Comparison of ENCODE assay signal across 7 mouse cellular contexts in the genomic region with DNA sequence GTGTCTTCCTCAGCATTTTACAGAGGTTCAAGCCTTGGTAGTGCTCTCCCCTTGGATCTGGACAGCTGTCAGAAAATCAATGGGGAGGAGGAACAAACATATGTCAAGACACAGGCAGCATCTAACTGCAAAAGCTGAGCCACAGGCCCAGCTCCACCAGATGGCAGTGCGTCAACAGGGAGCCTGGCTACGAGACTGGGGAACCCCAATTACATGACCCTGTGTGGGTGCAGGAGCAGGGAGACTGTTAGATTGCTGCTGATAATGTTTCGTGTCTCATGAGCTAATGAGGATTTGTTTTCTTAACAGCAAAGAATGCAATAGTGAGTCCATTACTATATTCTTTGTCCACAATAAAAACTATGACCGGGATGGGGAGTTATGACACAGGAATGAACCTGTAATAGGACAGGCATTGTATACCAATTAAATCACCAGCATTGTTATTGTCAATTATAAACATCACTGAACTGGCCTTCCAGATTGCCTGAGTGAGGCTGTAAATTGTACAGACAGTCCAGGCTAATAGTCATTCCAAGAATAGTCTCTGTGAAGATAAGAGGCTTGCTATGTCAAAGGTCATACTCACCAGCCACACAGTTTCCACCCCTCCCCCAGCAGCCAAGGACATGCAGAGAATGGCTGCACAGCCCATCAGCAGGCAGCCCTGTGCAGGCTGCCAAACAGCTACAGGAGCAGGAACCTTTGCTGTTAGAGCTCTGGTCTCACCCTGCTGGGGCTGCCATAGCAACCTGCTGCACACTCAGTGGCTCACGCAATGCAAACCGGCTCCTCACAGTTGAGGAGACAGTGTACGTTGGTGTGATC. TPM values are rescaled to one million over a fixed set of nuclear protein-coding genes. Genes with fewer than 3 reads are reported as not detected.
DNase-seq lines count a peak whose midpoint lies in the region; ATAC-seq lines count a peak whose summit lies in the region.

No protein-coding gene starts in this region.

- H3K4me3 ChIP-seq in embryonic facial prominence, embryonic 10.5 days, result no peak overlapping the region
- H3K4me3 ChIP-seq in heart, embryonic 12.5 days, result no peak overlapping the region
- no peak overlapping the region for H3K4me3 ChIP-seq in kidney, embryonic 14.5 days (ENCODE audit: low read length)
- H3K4me3 ChIP-seq in limb, embryonic 10.5 days, result no peak overlapping the region
- no peak overlapping the region for H3K4me3 ChIP-seq in midbrain, embryonic 13.5 days (replicated peaks)
- H3K4me3 ChIP-seq in stomach, embryonic 14.5 days (ENCODE audit: low read depth, low read length), result no peak overlapping the region

- H3K4me2 ChIP-seq in heart, embryonic 12.5 days, result peak overlapping the region; percentile 49
- H3K4me2 ChIP-seq in kidney, embryonic 14.5 days (replicated peaks; ENCODE audit: low read depth, low read length), result no peak overlapping the region
- peak overlapping the region; percentile 25 for H3K4me2 ChIP-seq in midbrain, embryonic 13.5 days (replicated peaks)
- no peak overlapping the region for H3K4me2 ChIP-seq in stomach, embryonic 14.5 days (replicated peaks; ENCODE audit: low read depth, low read length)

- DNase-seq in adrenal gland, postnatal 36 days, result peak; percentile 81 to 88
- DNase-seq in embryonic facial prominence, embryonic 10.5 days (ENCODE audit: low spot score), result peak; percentile 73
- DNase-seq in limb, embryonic 10.5 days (ENCODE audit: low spot score), result peak; percentile 69

- no peaks in the 10 kb centered on the region for H3K9me3 ChIP-seq in embryonic facial prominence, embryonic 10.5 days
- H3K9me3 ChIP-seq in heart, embryonic 12.5 days (replicated peaks), result no peaks in the 10 kb centered on the region
- no peaks in the 10 kb centered on the region for H3K9me3 ChIP-seq in kidney, embryonic 14.5 days (ENCODE audit: control insufficient read depth, low read length)
- H3K9me3 ChIP-seq in limb, embryonic 10.5 days (replicated peaks), result no peaks in the 10 kb centered on the region
- no peaks in the 10 kb centered on the region for H3K9me3 ChIP-seq in midbrain, embryonic 13.5 days
- H3K9me3 ChIP-seq in stomach, embryonic 14.5 days (ENCODE audit: control insufficient read depth, low read depth, low read length), result no peaks in the 10 kb centered on the region

- WGBS in embryonic facial prominence, embryonic 10.5 days, result 12% methylated on average over 7 of the region's 7 CpGs
- WGBS in heart, embryonic 12.5 days, result 6% methylated on average over 7 of the region's 7 CpGs
- WGBS in kidney, embryonic 14.5 days, result 14% methylated on average over 7 of the region's 7 CpGs
- WGBS in limb, embryonic 10.5 days, result 9% methylated on average over 7 of the region's 7 CpGs
- WGBS in midbrain, embryonic 13.5 days, result 9% methylated on average over 7 of the region's 7 CpGs
- WGBS in stomach, embryonic 14.5 days, result 12% methylated on average over 7 of the region's 7 CpGs

- no peaks in the 10 kb centered on the region for H3K27me3 ChIP-seq in embryonic facial prominence, embryonic 10.5 days (replicated peaks; ENCODE audit: low read depth, poor library complexity, severe bottlenecking)
- H3K27me3 ChIP-seq in heart, embryonic 12.5 days (replicated peaks), result no peaks in the 10 kb centered on the region; the same call in 1 of the 2 replicates
- H3K27me3 ChIP-seq in kidney, embryonic 14.5 days (ENCODE audit: control insufficient read depth, insufficient read depth, low read length), result no peaks in the 10 kb centered on the region
- H3K27me3 ChIP-seq in limb, embryonic 10.5 days (ENCODE audit: low read depth, poor library complexity, severe bottlenecking), result no peaks in the 10 kb centered on the region
- no peaks in the 10 kb centered on the region for H3K27me3 ChIP-seq in midbrain, embryonic 13.5 days
- no peaks in the 10 kb centered on the region for H3K27me3 ChIP-seq in stomach, embryonic 14.5 days (ENCODE audit: control insufficient read depth, insufficient read depth, low read length)

- peaks cover 13% of the 10 kb centered on the region for H3K4me1 ChIP-seq in embryonic facial prominence, embryonic 10.5 days
- H3K4me1 ChIP-seq in heart, embryonic 12.5 days (replicated peaks), result peaks cover 14% of the 10 kb centered on the region
- peaks cover 11% of the 10 kb centered on the region; the same call in 1 of the 2 replicates for H3K4me1 ChIP-seq in kidney, embryonic 14.5 days (ENCODE audit: control insufficient read depth, insufficient read depth, low read length)
- peaks cover 15% of the 10 kb centered on the region for H3K4me1 ChIP-seq in limb, embryonic 10.5 days
- peaks cover 15% of the 10 kb centered on the region for H3K4me1 ChIP-seq in midbrain, embryonic 13.5 days (replicated peaks)
- H3K4me1 ChIP-seq in stomach, embryonic 14.5 days (ENCODE audit: control insufficient read depth, insufficient read depth, low read length), result no peaks in the 10 kb centered on the region

- H3K36me3 ChIP-seq in embryonic facial prominence, embryonic 10.5 days (replicated peaks), result no peaks in the 10 kb centered on the region
- no peaks in the 10 kb centered on the region for H3K36me3 ChIP-seq in heart, embryonic 12.5 days
- no peaks in the 10 kb centered on the region for H3K36me3 ChIP-seq in kidney, embryonic 14.5 days (ENCODE audit: control insufficient read depth, insufficient read depth, low read length)
- no peaks in the 10 kb centered on the region for H3K36me3 ChIP-seq in limb, embryonic 10.5 days
- no peaks in the 10 kb centered on the region for H3K36me3 ChIP-seq in midbrain, embryonic 13.5 days
- H3K36me3 ChIP-seq in stomach, embryonic 14.5 days (ENCODE audit: control insufficient read depth, insufficient read depth, low read length), result no peaks in the 10 kb centered on the region

- no peak overlapping the region for H3K9ac ChIP-seq in heart, embryonic 12.5 days
- no peak overlapping the region for H3K9ac ChIP-seq in kidney, embryonic 14.5 days (ENCODE audit: low read depth, low read length)
- no peak overlapping the region for H3K9ac ChIP-seq in midbrain, embryonic 13.5 days (replicated peaks)
- no peak overlapping the region for H3K9ac ChIP-seq in stomach, embryonic 14.5 days (replicated peaks; ENCODE audit: low read depth, low read length)

- peak; percentile 91 for ATAC-seq in heart, embryonic 12.5 days (ENCODE audit: insufficient number of reproducible peaks, low FRiP score)
- ATAC-seq in kidney, embryonic 14.5 days (ENCODE audit: low FRiP score, low TSS enrichment), result peak; percentile 92
- ATAC-seq in midbrain, embryonic 13.5 days, result peak; percentile 97
- peak; percentile 85 for ATAC-seq in stomach, embryonic 14.5 days (ENCODE audit: insufficient number of reproducible peaks, insufficient read depth, low FRiP score, low read depth)

- peak overlapping the region; percentile 68 for H3K27ac ChIP-seq in embryonic facial prominence, embryonic 10.5 days (replicated peaks)
- H3K27ac ChIP-seq in heart, embryonic 12.5 days (ENCODE audit: poor library complexity, severe bottlenecking), result peak overlapping the region; percentile 72
- no peak overlapping the region for H3K27ac ChIP-seq in kidney, embryonic 14.5 days (ENCODE audit: low read depth, low read length)
- no peak overlapping the region for H3K27ac ChIP-seq in limb, embryonic 10.5 days
- H3K27ac ChIP-seq in midbrain, embryonic 13.5 days, result peak overlapping the region; percentile 51; the same call in 1 of the 2 replicates
- no peak overlapping the region for H3K27ac ChIP-seq in stomach, embryonic 14.5 days (ENCODE audit: low read length)

RNA-seq across cellular contexts. Expression of a gene that starts 58.8 kb away (rescaled TPM):
- total RNA-seq in adrenal gland, postnatal 36 days (2021), result not detected
- 0.60 and 0.72 TPM in 2 replicates for polyA plus RNA-seq in embryonic facial prominence, embryonic 10.5 days (2016; fragmentation: Nextera tagmentation; extraction: Ambion mirVana)
- not detected in 2 replicates for polyA plus RNA-seq in heart, embryonic 12.5 days (2016; fragmentation: Nextera tagmentation; extraction: Ambion mirVana)
- polyA plus RNA-seq in kidney, embryonic 14.5 days (2014; fragmentation: Nextera tagmentation; extraction: Ambion mirVana), result not detected in 2 replicates
- 0.16 and 0.71 TPM in 2 replicates for polyA plus RNA-seq in limb, embryonic 10.5 days (2016; fragmentation: Nextera tagmentation; extraction: Ambion mirVana)
- polyA plus RNA-seq in midbrain, embryonic 13.5 days (2015; fragmentation: Nextera tagmentation; extraction: Ambion mirVana), result 0.13 TPM in 1 of 2 replicates, not detected in the other
- polyA plus RNA-seq in stomach, embryonic 14.5 days (2014; fragmentation: Nextera tagmentation; extraction: Ambion mirVana), result 0.45 and 0.76 TPM in 2 replicates

Comparison
In these comparisons a context has a peak if more than half of its experiments do, and no peak if none do; other contexts are left out.
1. H3K27ac ChIP-seq: peak in embryonic facial prominence, embryonic 10.5 days (single experiment), heart, embryonic 12.5 days (single experiment) and midbrain, embryonic 13.5 days (single experiment); none in kidney, embryonic 14.5 days (single experiment), limb, embryonic 10.5 days (single experiment) and stomach, embryonic 14.5 days (single experiment).
2. H3K4me2 ChIP-seq: peak in heart, embryonic 12.5 days (single experiment) and midbrain, embryonic 13.5 days (single experiment); none in kidney, embryonic 14.5 days (single experiment) and stomach, embryonic 14.5 days (single experiment).
3. Peak in every context shown above with its lines, with median percentiles within 50 percentile points of each other: DNase-seq and ATAC-seq.